Mouse (Mus musculus): ENCODE results near the gene Cbln3. TPM values are rescaled to one million over a fixed set of nuclear protein-coding genes. Genes with fewer than 3 reads are reported as not detected.

Cbln3 gene
- polyA plus RNA-seq, 1 experiment from 2014 or later = 0.31 TPM

- H3K36me3 ChIP-seq = peaks cover 8% of the 10 kb centered on the region
- peak overlapping the region; percentile 13; the same call in 1 of the 2 replicates for H3K9ac ChIP-seq
- peak overlapping the region; percentile 52 for H3K4me2 ChIP-seq (replicated peaks)
- no peaks in the 10 kb centered on the region for H3K27me3 ChIP-seq
- H3K4me3 ChIP-seq = peak overlapping the region; percentile 10; the same call in 1 of the 2 replicates
- H3K27ac ChIP-seq = peak overlapping the region; percentile 75
- WGBS = 6% methylated on average over 14 of the region's 14 CpGs
- H3K9me3 ChIP-seq = no peaks in the 10 kb centered on the region
- H3K4me1 ChIP-seq = peaks cover 36% of the 10 kb centered on the region
- no peak for ATAC-seq (ENCODE audit: low FRiP score, low read depth)
Observed at GRCm38 (mm10) chr14:55877469-55878315, 6.5 kb downstream of the Cbln3 start.

GRCm38 (mm10) chr14:55873714-55874683, 10.2 kb downstream of the Cbln3 start:
- 12% methylated on average over 30 of the region's 30 CpGs for WGBS
- peak; percentile 39; the same call in 1 of the 2 replicates for ATAC-seq (ENCODE audit: low FRiP score, low read depth)
- Histone ChIP-seq H3K36me3 (peaks cover 45% of the 10 kb centered on the region), H3K27ac (peak overlapping the region; percentile 11; the same call in 1 of the 2 replicates), H3K27me3 (no peaks in the 10 kb centered on the region), H3K4me1 (peaks cover 36% of the 10 kb centered on the region), H3K9ac (peak overlapping the region; percentile 19; the same call in 1 of the 2 replicates), H3K4me3 (peak overlapping the region; percentile 5), H3K9me3 (no peaks in the 10 kb centered on the region), H3K4me2 (replicated peaks) (peak overlapping the region; percentile 48)

GRCm38 (mm10) chr14:55873242-55873713, 10.9 kb downstream of the Cbln3 start:
- Histone ChIP-seq H3K36me3 (peaks cover 53% of the 10 kb centered on the region), H3K9me3 (no peaks in the 10 kb centered on the region), H3K9ac (peak overlapping the region; percentile 19; the same call in 1 of the 2 replicates), H3K27ac (peak overlapping the region; percentile 11; the same call in 1 of the 2 replicates), H3K4me3 (no peak overlapping the region), H3K4me2 (replicated peaks) (peak overlapping the region; percentile 48), H3K4me1 (peaks cover 31% of the 10 kb centered on the region), H3K27me3 (no peaks in the 10 kb centered on the region)
- ATAC-seq (ENCODE audit: low FRiP score, low read depth) = no peak
- WGBS = 78% methylated on average over 8 of the region's 8 CpGs

GRCm38 (mm10) chr14:55872551-55872950, 11.6 kb downstream of the Cbln3 start:
- H3K27me3 ChIP-seq = no peaks in the 10 kb centered on the region
- ATAC-seq (ENCODE audit: low FRiP score, low read depth) = no peak
- WGBS = 88% methylated on average over 17 of the region's 17 CpGs
- H3K27ac ChIP-seq = no peak overlapping the region
- peaks cover 60% of the 10 kb centered on the region for H3K36me3 ChIP-seq
- no peaks in the 10 kb centered on the region for H3K9me3 ChIP-seq
- H3K4me1 ChIP-seq = peaks cover 24% of the 10 kb centered on the region
- no peak overlapping the region for H3K4me2 ChIP-seq (replicated peaks)
- H3K4me3 ChIP-seq = no peak overlapping the region
- no peak overlapping the region for H3K9ac ChIP-seq

- no peak overlapping the region for H3K9ac ChIP-seq
- H3K4me2 ChIP-seq (replicated peaks) = no peak overlapping the region
- H3K9me3 ChIP-seq = no peaks in the 10 kb centered on the region
- H3K27ac ChIP-seq = no peak overlapping the region
- peaks cover 19% of the 10 kb centered on the region for H3K4me1 ChIP-seq
- 94% methylated on average over 12 of the region's 12 CpGs for WGBS
- ATAC-seq (ENCODE audit: low FRiP score, low read depth) = no peak
- peaks cover 63% of the 10 kb centered on the region for H3K36me3 ChIP-seq
- no peak overlapping the region for H3K4me3 ChIP-seq
- H3K27me3 ChIP-seq = no peaks in the 10 kb centered on the region
Observed at GRCm38 (mm10) chr14:55872039-55872438, 12.2 kb downstream of the Cbln3 start.

- Histone ChIP-seq H3K4me1 (peaks cover 17% of the 10 kb centered on the region), H3K27ac (no peak overlapping the region), H3K36me3 (peaks cover 88% of the 10 kb centered on the region), H3K27me3 (no peaks in the 10 kb centered on the region), H3K9me3 (no peaks in the 10 kb centered on the region), H3K4me2 (replicated peaks) (no peak overlapping the region), H3K9ac (no peak overlapping the region), H3K4me3 (no peak overlapping the region)
- 93% methylated on average over 6 of the region's 6 CpGs for WGBS
- ATAC-seq (ENCODE audit: low FRiP score, low read depth) = no peak
Observed at GRCm38 (mm10) chr14:55869538-55869937, 14.7 kb downstream of the Cbln3 start.

- Histone ChIP-seq H3K36me3 (peaks cover 98% of the 10 kb centered on the region), H3K4me2 (replicated peaks) (no peak overlapping the region)
- 89% methylated on average over 14 of the region's 14 CpGs for WGBS
Observed at GRCm38 (mm10) chr14:55868230-55869026, 15.8 kb downstream of the Cbln3 start.

GRCm38 (mm10) chr14:55866962-55867361, 17.2 kb downstream of the Cbln3 start:
- H3K36me3 ChIP-seq = peaks cover 96% of the 10 kb centered on the region
- H3K9ac ChIP-seq = no peak overlapping the region
- ATAC-seq (ENCODE audit: low FRiP score, low read depth) = no peak
- H3K9me3 ChIP-seq = no peaks in the 10 kb centered on the region
- no peak overlapping the region for H3K4me3 ChIP-seq
- H3K27ac ChIP-seq = no peak overlapping the region
- WGBS = 44% methylated on average over 4 of the region's 4 CpGs
- H3K4me1 ChIP-seq = peaks cover 22% of the 10 kb centered on the region
- no peak overlapping the region for H3K4me2 ChIP-seq (replicated peaks)
- H3K27me3 ChIP-seq = no peaks in the 10 kb centered on the region

More at GRCm38 (mm10) chr14:55868230-55869026, 15.8 kb downstream of the Cbln3 start:
- Histone ChIP-seq H3K4me3 (no peak overlapping the region), H3K4me1 (peaks cover 17% of the 10 kb centered on the region), H3K27me3 (no peaks in the 10 kb centered on the region), H3K27ac (no peak overlapping the region), H3K9ac (no peak overlapping the region), H3K9me3 (no peaks in the 10 kb centered on the region)
- no peak for ATAC-seq (ENCODE audit: low FRiP score, low read depth)

GRCm38 (mm10) chr14:55863773-55864172, 20.4 kb downstream of the Cbln3 start:
- peaks cover 65% of the 10 kb centered on the region for H3K36me3 ChIP-seq
- peak overlapping the region; percentile 23; the same call in 1 of the 2 replicates for H3K4me2 ChIP-seq (replicated peaks)

GRCm38 (mm10) chr14:55862970-55863369, 21.2 kb downstream of the Cbln3 start:
- H3K9ac ChIP-seq = peak overlapping the region; percentile 4; the same call in 1 of the 2 replicates
- peaks cover 57% of the 10 kb centered on the region for H3K4me1 ChIP-seq
- no peak overlapping the region for H3K4me3 ChIP-seq
- no peaks in the 10 kb centered on the region for H3K9me3 ChIP-seq
- no peak overlapping the region for H3K4me2 ChIP-seq (replicated peaks)
- H3K36me3 ChIP-seq = peaks cover 61% of the 10 kb centered on the region
- WGBS = 93% methylated on average over 10 of the region's 10 CpGs
- ATAC-seq (ENCODE audit: low FRiP score, low read depth) = no peak
- no peaks in the 10 kb centered on the region for H3K27me3 ChIP-seq
- peak overlapping the region; percentile 17; the same call in 1 of the 2 replicates for H3K27ac ChIP-seq

More at GRCm38 (mm10) chr14:55863773-55864172, 20.4 kb downstream of the Cbln3 start:
- ATAC-seq (ENCODE audit: low FRiP score, low read depth) = peak; percentile 45; the same call in 1 of the 2 replicates
- WGBS = 22% methylated on average over 7 of the region's 7 CpGs
- Histone ChIP-seq H3K4me3 (no peak overlapping the region), H3K27me3 (no peaks in the 10 kb centered on the region), H3K9ac (no peak overlapping the region), H3K9me3 (no peaks in the 10 kb centered on the region), H3K4me1 (peaks cover 49% of the 10 kb centered on the region), H3K27ac (no peak overlapping the region; the same call in 1 of the 2 replicates)

- Histone ChIP-seq H3K9ac (no peak overlapping the region; the same call in 1 of the 2 replicates), H3K27me3 (no peaks in the 10 kb centered on the region), H3K4me3 (no peak overlapping the region), H3K9me3 (no peaks in the 10 kb centered on the region), H3K4me2 (replicated peaks) (no peak overlapping the region), H3K4me1 (peaks cover 65% of the 10 kb centered on the region), H3K36me3 (peaks cover 61% of the 10 kb centered on the region), H3K27ac (peak overlapping the region; percentile 17; the same call in 1 of the 2 replicates)
- 50% methylated on average over 6 of the region's 6 CpGs for WGBS
- no peak for ATAC-seq (ENCODE audit: low FRiP score, low read depth)
Observed at GRCm38 (mm10) chr14:55862186-55862585, 22.0 kb downstream of the Cbln3 start.
